Mouse (Mus musculus) CD4-positive naive resting alpha-beta T cell, adult 57 days (primary cell): ENCODE data around the gene Mrps14. TPM values are rescaled to one million over a fixed set of nuclear protein-coding genes. Genes with fewer than 3 reads are reported as not detected.

Source experiments
- total RNA-seq: library from RNA; stranded (reverse); gene quantifications from one replicate; pipeline ENCODE4 v1.2.4, GENCODE M21; 2023

Mrps14 gene
- total RNA-seq = 45.4 TPM

GRCm38 (mm10) chr1:160194529-160195336 lies at the start of gene Mrps14:
TSS of gene Mrps14 (plus strand) at chr1:160195215.

DNA sequence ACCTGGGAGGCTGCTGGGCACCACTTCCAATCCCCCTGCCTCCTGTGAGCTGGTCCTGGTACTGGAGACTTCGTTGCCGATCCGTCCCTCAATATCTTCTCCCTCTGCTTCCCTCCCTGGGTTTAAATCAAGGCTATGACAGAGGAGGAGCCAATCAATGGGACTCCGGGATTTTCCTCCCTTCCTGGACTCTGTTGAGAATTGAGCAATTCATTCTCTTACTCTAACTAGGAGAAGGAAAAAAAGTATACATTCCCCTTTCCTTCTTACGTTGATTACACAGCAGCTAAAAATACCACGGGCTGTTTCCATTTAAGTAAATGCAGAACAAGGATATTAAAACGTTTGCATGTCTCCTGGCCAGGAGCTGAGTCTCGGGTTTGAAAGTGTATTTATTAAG lies 41.5 kb upstream of the Mrps14 start, which contains the start of gene Tnn:
Gene Tnn (minus strand): TSS at position 101 of the 400 bp plus-strand sequence.

GRCm38 (mm10) chr1:160212703-160213669 lies 18.0 kb downstream of the Mrps14 start, which contains the start of gene Cacybp:
TSS of gene Cacybp (minus strand) at chr1:160212875.

Other genes with a start within 250 kb of the Mrps14 start
- gene 4930523C07Rik, start 150.8 kb upstream of the Mrps14 start, total RNA-seq = 578 TPM
- not detected for gene Tnn, start 41.6 kb upstream of the Mrps14 start, total RNA-seq
- gene Cacybp, start 17.7 kb downstream of the Mrps14 start, total RNA-seq = 54.1 TPM